Mouse (Mus musculus): Measurements from ENCODE around the gene Wnt3a. TPM values are rescaled to one million over a fixed set of nuclear protein-coding genes. Genes with fewer than 3 reads are reported as not detected.
A peak's percentile ranks its signal among the peaks of the same experiment; 100 is the strongest.

Wnt3a gene
- polyA plus RNA-seq, 1 experiment, result not detected

GRCm38 (mm10) chr11:59330560-59330959, 40.0 kb upstream of the Wnt3a start:
- WGBS, result 56% methylated on average over 5 of the region's 5 CpGs
- TF ChIP-seq CTCF (IDR thresholded peaks at IDR 0.05; ENCODE audit: control insufficient read depth, insufficient read depth, low read length) (peak; percentile 72), POLR2A (IDR thresholded peaks at IDR 0.05; ENCODE audit: borderline replicate concordance, control insufficient read depth, low read depth, low read length) (0 out of 2 replicates have a peak, but pooled peaks have one; percentile 15)
- Histone ChIP-seq H3K4me3 (replicated peaks; ENCODE audit: control insufficient read depth, low read depth, low read length) (no peak overlapping the region), H3K4me1 (ENCODE audit: control insufficient read depth, insufficient read depth, low read length) (no peaks in the 10 kb centered on the region), H3K27ac (ENCODE audit: control insufficient read depth, insufficient read depth, low read depth, low read length, poor library complexity) (no peak overlapping the region)

DNA sequence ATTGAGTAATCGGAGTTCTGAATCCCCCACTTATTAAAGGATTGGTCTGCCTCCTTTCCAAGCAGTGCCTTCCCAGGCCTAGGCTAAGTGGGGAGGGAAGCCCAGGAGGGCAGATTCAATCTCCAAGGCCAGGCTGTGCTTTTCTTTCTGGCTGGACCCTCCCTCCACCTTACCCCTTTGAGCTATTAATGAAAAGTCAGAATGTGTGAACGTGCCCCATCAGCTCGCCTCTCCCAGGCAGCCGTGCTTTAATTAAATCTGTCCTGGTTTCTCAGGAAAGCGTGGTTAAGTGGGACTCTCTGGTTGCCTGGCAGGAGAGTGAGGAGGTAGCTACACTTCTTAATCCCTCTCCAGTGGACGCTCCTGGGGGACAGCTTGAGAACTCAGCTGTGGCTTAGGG, 39.1 kb upstream of the Wnt3a start:
- no peak for TF ChIP-seq POLR2A (IDR thresholded peaks at IDR 0.05; ENCODE audit: borderline replicate concordance, control insufficient read depth, low read depth, low read length)
- no peak for TF ChIP-seq CTCF (IDR thresholded peaks at IDR 0.05; ENCODE audit: control insufficient read depth, insufficient read depth, low read length)
- Histone ChIP-seq H3K27ac (ENCODE audit: control insufficient read depth, insufficient read depth, low read depth, low read length, poor library complexity) (no peak overlapping the region), H3K4me3 (replicated peaks; ENCODE audit: control insufficient read depth, low read depth, low read length) (no peak overlapping the region), H3K4me1 (ENCODE audit: control insufficient read depth, insufficient read depth, low read length) (no peaks in the 10 kb centered on the region)
- 85% methylated on average over 6 of the region's 6 CpGs for WGBS

DNA sequence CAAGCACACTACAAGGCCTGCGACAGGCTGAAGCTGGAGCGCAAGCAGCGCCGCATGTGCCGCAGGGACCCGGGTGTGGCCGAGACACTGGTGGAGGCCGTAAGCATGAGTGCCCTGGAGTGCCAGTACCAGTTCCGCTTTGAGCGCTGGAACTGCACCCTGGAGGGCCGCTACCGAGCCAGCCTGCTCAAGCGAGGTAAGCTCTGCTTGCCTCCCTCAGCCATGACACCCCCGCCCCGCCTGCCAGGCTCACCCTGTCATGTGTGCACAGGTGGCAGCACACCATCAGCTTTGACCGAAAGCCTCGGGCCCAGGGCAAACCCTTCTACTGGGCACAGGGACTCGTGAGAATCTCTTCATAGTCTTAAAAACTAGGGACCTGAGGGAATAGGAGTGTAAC, 37.1 kb upstream of the Wnt3a start:
- no peak overlapping the region for H3K27ac ChIP-seq (ENCODE audit: control insufficient read depth, insufficient read depth, low read depth, low read length, poor library complexity)
- H3K4me1 ChIP-seq (ENCODE audit: control insufficient read depth, insufficient read depth, low read length), result no peaks in the 10 kb centered on the region
- no peak overlapping the region for H3K4me3 ChIP-seq (replicated peaks; ENCODE audit: control insufficient read depth, low read depth, low read length)
- no peak for TF ChIP-seq POLR2A (IDR thresholded peaks at IDR 0.05; ENCODE audit: borderline replicate concordance, control insufficient read depth, low read depth, low read length)
- no peak for TF ChIP-seq CTCF (IDR thresholded peaks at IDR 0.05; ENCODE audit: control insufficient read depth, insufficient read depth, low read length)
- 86% methylated on average over 18 of the region's 18 CpGs for WGBS

DNA sequence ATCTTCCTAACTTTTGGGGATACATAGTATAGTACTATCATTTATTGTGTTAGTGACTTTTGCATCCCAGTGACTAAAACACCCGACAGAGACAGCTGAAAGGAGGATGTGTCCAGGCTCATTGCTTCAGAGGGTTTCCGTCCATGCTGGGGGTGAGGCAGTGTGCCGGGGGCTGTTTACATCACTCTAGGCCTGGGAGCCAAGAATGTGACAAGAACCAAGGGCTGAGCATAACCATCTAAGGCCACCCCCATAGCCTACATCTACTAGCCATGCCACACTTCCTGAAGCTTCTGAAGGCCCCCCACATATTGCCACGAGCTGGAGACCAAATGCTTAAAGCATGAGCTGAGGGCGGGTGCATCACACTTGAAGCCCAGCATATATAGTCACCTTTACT, 34.2 kb upstream of the Wnt3a start:
- TF ChIP-seq CTCF (IDR thresholded peaks at IDR 0.05; ENCODE audit: control insufficient read depth, insufficient read depth, low read length), result no peak
- no peak for TF ChIP-seq POLR2A (IDR thresholded peaks at IDR 0.05; ENCODE audit: borderline replicate concordance, control insufficient read depth, low read depth, low read length)
- H3K4me1 ChIP-seq (ENCODE audit: control insufficient read depth, insufficient read depth, low read length), result no peaks in the 10 kb centered on the region
- H3K27ac ChIP-seq (ENCODE audit: control insufficient read depth, insufficient read depth, low read depth, low read length, poor library complexity), result no peak overlapping the region
- no peak overlapping the region for H3K4me3 ChIP-seq (replicated peaks; ENCODE audit: control insufficient read depth, low read depth, low read length)
- whole genome bisulfite sequencing, result 66% methylated on average over 5 of the region's 5 CpGs

GRCm38 (mm10) chr11:59322988-59323387, 32.4 kb upstream of the Wnt3a start:
- no peak for TF ChIP-seq CTCF (IDR thresholded peaks at IDR 0.05; ENCODE audit: control insufficient read depth, insufficient read depth, low read length)
- no peak for TF ChIP-seq POLR2A (IDR thresholded peaks at IDR 0.05; ENCODE audit: borderline replicate concordance, control insufficient read depth, low read depth, low read length)
- no peaks in the 10 kb centered on the region for H3K4me1 ChIP-seq (ENCODE audit: control insufficient read depth, insufficient read depth, low read length)
- WGBS, result 79% methylated on average over 3 of the region's 3 CpGs
- H3K27ac ChIP-seq (ENCODE audit: control insufficient read depth, insufficient read depth, low read depth, low read length, poor library complexity), result no peak overlapping the region
- H3K4me3 ChIP-seq (replicated peaks; ENCODE audit: control insufficient read depth, low read depth, low read length), result no peak overlapping the region

- 73% methylated on average over 6 of the region's 6 CpGs for WGBS
- Histone ChIP-seq H3K4me3 (replicated peaks; ENCODE audit: control insufficient read depth, low read depth, low read length) (no peak overlapping the region), H3K27ac (ENCODE audit: control insufficient read depth, insufficient read depth, low read depth, low read length, poor library complexity) (no peak overlapping the region), H3K4me1 (ENCODE audit: control insufficient read depth, insufficient read depth, low read length) (no peaks in the 10 kb centered on the region)
- TF ChIP-seq CTCF (IDR thresholded peaks at IDR 0.05; ENCODE audit: control insufficient read depth, insufficient read depth, low read length) (no peak), POLR2A (IDR thresholded peaks at IDR 0.05; ENCODE audit: borderline replicate concordance, control insufficient read depth, low read depth, low read length) (no peak)
Measured at GRCm38 (mm10) chr11:59316517-59316916, 26.0 kb upstream of the Wnt3a start.

DNA sequence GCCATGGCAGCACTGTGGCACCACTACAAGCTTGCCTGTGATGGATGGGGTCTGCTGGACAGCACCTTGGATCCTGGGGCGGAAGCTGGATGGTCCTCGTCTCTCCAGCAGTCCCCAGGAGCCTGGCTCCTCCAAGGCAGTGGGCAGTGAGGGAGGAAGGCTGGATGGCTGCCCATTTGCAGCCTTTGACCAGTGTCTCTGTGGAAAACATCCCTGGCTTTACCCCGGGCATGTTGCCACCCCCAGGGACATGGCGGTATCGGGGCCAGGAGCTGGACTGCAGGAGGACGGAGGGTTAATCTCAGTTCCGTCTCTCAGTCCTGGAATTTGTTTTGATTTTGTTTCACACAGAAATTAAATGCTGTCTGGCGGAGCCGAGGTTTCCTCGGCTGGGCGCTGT, 23.4 kb upstream of the Wnt3a start:
- TF ChIP-seq POLR2A (IDR thresholded peaks at IDR 0.05; ENCODE audit: borderline replicate concordance, control insufficient read depth, low read depth, low read length) (no peak), CTCF (IDR thresholded peaks at IDR 0.05; ENCODE audit: control insufficient read depth, insufficient read depth, low read length) (no peak)
- Histone ChIP-seq H3K4me1 (ENCODE audit: control insufficient read depth, insufficient read depth, low read length) (no peaks in the 10 kb centered on the region), H3K4me3 (replicated peaks; ENCODE audit: control insufficient read depth, low read depth, low read length) (no peak overlapping the region), H3K27ac (ENCODE audit: control insufficient read depth, insufficient read depth, low read depth, low read length, poor library complexity) (no peak overlapping the region)
- 67% methylated on average over 11 of the region's 11 CpGs for WGBS

DNA sequence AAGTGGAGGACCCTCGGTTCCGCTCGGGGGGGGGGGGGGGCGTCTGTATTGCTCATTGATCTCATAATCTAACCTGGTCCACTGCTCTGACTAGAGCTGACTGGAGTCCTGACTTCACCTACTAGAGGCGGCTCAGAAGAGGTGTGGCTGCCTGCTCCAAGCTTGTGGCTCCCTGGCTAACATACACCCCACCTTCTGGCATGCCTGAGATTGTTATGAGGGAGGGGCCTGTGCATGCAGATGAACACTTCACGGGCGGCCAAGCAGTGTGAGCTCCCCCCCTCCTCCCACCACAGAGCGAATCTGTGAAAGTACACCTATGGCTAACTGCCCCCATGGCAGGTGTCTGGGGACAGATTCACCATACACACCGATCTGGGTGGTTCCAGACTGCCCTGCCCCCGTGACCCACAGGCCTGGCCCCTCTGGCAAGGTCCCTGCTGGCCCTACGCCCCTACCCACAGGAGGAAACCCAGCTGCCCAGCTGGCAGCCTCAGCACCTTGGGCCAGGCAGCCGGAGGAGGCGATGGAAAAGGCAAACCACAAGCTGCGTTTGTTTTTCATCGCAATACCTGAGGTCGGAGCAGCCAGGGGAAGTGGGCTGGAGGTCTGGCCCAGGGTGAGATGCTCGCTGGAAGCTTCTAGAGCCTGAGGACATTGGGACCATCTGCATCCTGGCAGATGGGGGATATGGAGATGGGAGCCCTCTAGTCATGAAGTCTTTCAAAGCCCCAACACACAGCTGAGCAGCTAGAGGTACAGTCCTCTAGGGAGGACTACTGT, 22.7 kb upstream of the Wnt3a start:
- Histone ChIP-seq H3K4me3 (replicated peaks; ENCODE audit: control insufficient read depth, low read depth, low read length) (no peak overlapping the region), H3K27ac (ENCODE audit: control insufficient read depth, insufficient read depth, low read depth, low read length, poor library complexity) (no peak overlapping the region; the same call in 1 of the 2 replicates), H3K4me1 (ENCODE audit: control insufficient read depth, insufficient read depth, low read length) (no peaks in the 10 kb centered on the region)
- TF ChIP-seq POLR2A (IDR thresholded peaks at IDR 0.05; ENCODE audit: borderline replicate concordance, control insufficient read depth, low read depth, low read length) (no peak), CTCF (IDR thresholded peaks at IDR 0.05; ENCODE audit: control insufficient read depth, insufficient read depth, low read length) (no peak)
- WGBS, result 15% methylated on average over 17 of the region's 17 CpGs

All from bone marrow, adult 2 months (tissue).